Mouse (Mus musculus) lung, adult 10 weeks (tissue): ENCODE measurements around the gene Anapc15-ps. TPM values are rescaled to one million over a fixed set of nuclear protein-coding genes. Genes with fewer than 3 reads are reported as not detected.

Source experiments
- polyA plus RNA-seq: library from polyadenylated mRNA; stranded (reverse); fragments of 350-450 nt; fragmentation: Illumina TruSeq; extraction: RNeasy Lipid Tissue Mini Kit (QIAGEN cat#74804); gene quantifications from one replicate; pipeline ENCODE4 v1.2.3, GENCODE M21; 2014; ENCODE audit warnings: low read depth, low replicate concordance; ENCODE audit not compliant: insufficient read depth

Anapc15-ps gene
- not detected for polyA plus RNA-seq

GRCm38 (mm10) chr10:95673351-95673750, at the start of gene Anapc15-ps:
TSS of gene Anapc15-ps (minus strand) at chr10:95673451.

Other genes starting within 250 kb of the Anapc15-ps start
- gene Mrpl42, start 171.5 kb downstream of the Anapc15-ps start, polyA plus RNA-seq: 120 TPM
- gene Ube2n, start 158.3 kb downstream of the Anapc15-ps start, polyA plus RNA-seq: 137 TPM
- gene Nudt4, start 109.3 kb downstream of the Anapc15-ps start, polyA plus RNA-seq: 60.7 TPM
- gene Gm33543, start 169.5 kb upstream of the Anapc15-ps start, polyA plus RNA-seq: 0.49 TPM